Mouse (Mus musculus) myocyte (in vitro differentiated cells): ENCODE data around the gene Gm9747. TPM values are rescaled to one million over a fixed set of nuclear protein-coding genes. Genes with fewer than 3 reads are reported as not detected.

ENCODE experiments used
- H3K27me3 ChIP-seq: one replicate; pipeline ENCODE4 v1.6.1; 2011; ENCODE audit not compliant: control insufficient read depth, insufficient read depth, insufficient read length
- H3K36me3 ChIP-seq: one replicate; pipeline ENCODE4 v1.6.1; 2011; ENCODE audit not compliant: control insufficient read depth, insufficient read depth
- H3K4me2 ChIP-seq: one replicate; pipeline ENCODE4 v1.6.1; 2011; ENCODE audit warnings: low read depth, control low read depth
- H3K4me3 ChIP-seq: one replicate; pipeline ENCODE4 v1.5.1; 2011; ENCODE audit warnings: mild to moderate bottlenecking, control low read depth, moderate library complexity
- H3K79me2 ChIP-seq: one replicate; pipeline ENCODE4 v1.6.1; 2011; ENCODE audit not compliant: control insufficient read depth, insufficient read depth
- H3ac ChIP-seq: one replicate; pipeline ENCODE4 v1.6.1; 2011; ENCODE audit not compliant: control insufficient read depth, insufficient read length
- CEBPB ChIP-seq: IDR thresholded peaks from 2 replicates; pipeline ENCODE4 v1.6.1; 2011; ENCODE audit warnings: mild to moderate bottlenecking, moderate library complexity; ENCODE audit not compliant: poor library complexity, insufficient read depth, severe bottlenecking
- E2F4 ChIP-seq: IDR thresholded peaks from one replicate; pipeline ENCODE4 v1.6.1; 2011; ENCODE audit warnings: mild to moderate bottlenecking, control low read depth, moderate library complexity; ENCODE audit not compliant: insufficient read depth
- MAX ChIP-seq: IDR thresholded peaks from one replicate; pipeline ENCODE4 v1.6.1; 2011; ENCODE audit warnings: low read depth, mild to moderate bottlenecking, control low read depth
- MYOD1 ChIP-seq, 3 experiments: IDR thresholded peaks; one replicate each; pipeline ENCODE4 v1.6.1; 2011; ENCODE audit warnings: control low read depth in 2 of 3, low read depth in 2 of 3, mild to moderate bottlenecking in 2 of 3, moderate library complexity in 1 of 3; ENCODE audit not compliant: insufficient read length in 2 of 3, control insufficient read depth in 1 of 3
- MYOG ChIP-seq, 3 experiments: IDR thresholded peaks; one replicate each; pipeline ENCODE4 v1.6.1; 2011; ENCODE audit warnings: control low read depth in 2 of 3, low read depth in 2 of 3, mild to moderate bottlenecking in 2 of 3; ENCODE audit not compliant: insufficient read length in 2 of 3, control insufficient read depth in 1 of 3, insufficient read depth in 1 of 3
- POLR2A ChIP-seq: IDR thresholded peaks from one replicate; pipeline ENCODE4 v1.6.1; 2011; ENCODE audit warnings: low read depth, mild to moderate bottlenecking, control low read depth, moderate library complexity; ENCODE audit not compliant: insufficient read length
- POLR2AphosphoS2 ChIP-seq: IDR thresholded peaks from one replicate; pipeline ENCODE4 v1.6.1; 2011; ENCODE audit warnings: low read depth, control low read depth; ENCODE audit not compliant: insufficient read length
- REST ChIP-seq: IDR thresholded peaks from one replicate; pipeline ENCODE4 v1.6.1; 2011; ENCODE audit warnings: mild to moderate bottlenecking, control low read depth, moderate library complexity; ENCODE audit not compliant: insufficient read depth, insufficient read length
- SRF ChIP-seq: IDR thresholded peaks from one replicate; pipeline ENCODE4 v1.6.1; 2011; ENCODE audit warnings: low read depth; ENCODE audit not compliant: control insufficient read depth, insufficient read length
- TCF12 ChIP-seq: IDR thresholded peaks from one replicate; pipeline ENCODE4 v1.6.1; 2011; ENCODE audit warnings: mild to moderate bottlenecking, control low read depth; ENCODE audit not compliant: poor library complexity, insufficient read depth, severe bottlenecking
- TCF3 ChIP-seq: IDR thresholded peaks from one replicate; pipeline ENCODE4 v1.6.1; 2011; ENCODE audit warnings: low read depth, control low read depth; ENCODE audit not compliant: insufficient read length
- USF1 ChIP-seq: IDR thresholded peaks from one replicate; pipeline ENCODE4 v1.6.1; 2011; ENCODE audit warnings: low read depth, mild to moderate bottlenecking, control low read depth, moderate library complexity
- polyA plus RNA-seq: library from polyadenylated mRNA; unstranded; fragments of >200 nt; fragmentation: generic; extraction: Trizol; gene quantifications from one replicate; pipeline ENCODE4 v1.2.1, GENCODE M21; 2012; ENCODE audit warnings: missing spikeins

Gene Gm9747
- polyA plus RNA-seq, 1 experiment = 4.0 TPM

GRCm38 (mm10) chr1:82239409-82240201, 6.7 kb downstream of the Gm9747 start:
- Histone ChIP-seq H3K79me2 (peaks cover 44% of the 10 kb centered on the region), H3K27me3 (no peaks in the 10 kb centered on the region), H3K4me2 (no peak overlapping the region), H3ac (no peak overlapping the region), H3K36me3 (peaks cover 10% of the 10 kb centered on the region), H3K4me3 (no peak overlapping the region)
- TF ChIP-seq E2F4 = no peak
- no peak for TF ChIP-seq CEBPB
- no peak for TF ChIP-seq MYOD1 (IDR thresholded peaks at IDR 0.05; ENCODE audit: control insufficient read depth in 1 of 3, insufficient read length in 2 of 3, low read depth in 2 of 3)
- TF ChIP-seq USF1 = no peak
- TF ChIP-seq TCF12 = no peak
- no peak for TF ChIP-seq REST
- TF ChIP-seq SRF = no peak
- no peak for TF ChIP-seq MAX
- TF ChIP-seq TCF3 = no peak
- TF ChIP-seq MYOG (IDR thresholded peaks at IDR 0.05; ENCODE audit: control insufficient read depth in 1 of 3, insufficient read depth in 1 of 3, insufficient read length in 2 of 3, low read depth in 2 of 3) = no peak
- no peak for TF ChIP-seq POLR2A
- no peak for TF ChIP-seq POLR2AphosphoS2

GRCm38 (mm10) chr1:82243260-82243825, 10.4 kb downstream of the Gm9747 start:
- no peak for TF ChIP-seq POLR2AphosphoS2
- TF ChIP-seq MAX = no peak
- TF ChIP-seq REST = no peak
- TF ChIP-seq USF1 = no peak
- TF ChIP-seq TCF12 = no peak
- TF ChIP-seq TCF3 = no peak
- no peak for TF ChIP-seq MYOD1 (IDR thresholded peaks at IDR 0.05; ENCODE audit: control insufficient read depth in 1 of 3, insufficient read length in 2 of 3, low read depth in 2 of 3)
- no peak for TF ChIP-seq E2F4
- no peak for TF ChIP-seq SRF
- no peak for TF ChIP-seq MYOG (IDR thresholded peaks at IDR 0.05; ENCODE audit: control insufficient read depth in 1 of 3, insufficient read depth in 1 of 3, insufficient read length in 2 of 3, low read depth in 2 of 3)
- no peak for TF ChIP-seq POLR2A
- no peak for TF ChIP-seq CEBPB
- Histone ChIP-seq H3K4me2 (no peak overlapping the region), H3K79me2 (peaks cover 67% of the 10 kb centered on the region), H3K27me3 (no peaks in the 10 kb centered on the region), H3K4me3 (no peak overlapping the region), H3K36me3 (no peaks in the 10 kb centered on the region), H3ac (no peak overlapping the region)

GRCm38 (mm10) chr1:82245002-82245401, 12.1 kb downstream of the Gm9747 start:
- Histone ChIP-seq H3K4me3 (no peak overlapping the region), H3K79me2 (peaks cover 64% of the 10 kb centered on the region), H3ac (no peak overlapping the region), H3K4me2 (no peak overlapping the region), H3K36me3 (no peaks in the 10 kb centered on the region), H3K27me3 (no peaks in the 10 kb centered on the region)
- TF ChIP-seq POLR2A (no peak), MAX (no peak), SRF (no peak), MYOG (IDR thresholded peaks at IDR 0.05; ENCODE audit: control insufficient read depth in 1 of 3, insufficient read depth in 1 of 3, insufficient read length in 2 of 3, low read depth in 2 of 3) (no peak), TCF3 (no peak), MYOD1 (IDR thresholded peaks at IDR 0.05; ENCODE audit: control insufficient read depth in 1 of 3, insufficient read length in 2 of 3, low read depth in 2 of 3) (no peak), CEBPB (no peak), USF1 (no peak), TCF12 (no peak), REST (no peak), POLR2AphosphoS2 (no peak), E2F4 (no peak)

- H3K4me2 ChIP-seq = no peak overlapping the region
- TF ChIP-seq USF1 (no peak), POLR2A (no peak), SRF (no peak), TCF12 (no peak), REST (no peak), CEBPB (no peak)
- no peaks in the 10 kb centered on the region for H3K27me3 ChIP-seq
- H3ac ChIP-seq = no peak overlapping the region
- no peaks in the 10 kb centered on the region for H3K36me3 ChIP-seq
- no peak overlapping the region for H3K4me3 ChIP-seq
- H3K79me2 ChIP-seq = peaks cover 72% of the 10 kb centered on the region
These were observed 14.5 kb downstream of the Gm9747 start for GRCm38 (mm10) chr1:82247221-82247951.
